Mouse (Mus musculus) stomach, embryonic 16.5 days (tissue): ENCODE measurements around the gene Dlg1. TPM values are rescaled to one million over a fixed set of nuclear protein-coding genes. Genes with fewer than 3 reads are reported as not detected.
A peak's percentile ranks its signal among the peaks of the same experiment; 100 is the strongest.

Experiments used
- ATAC-seq: fragments of 200-750 bp; cut with Nextera tagmentation; 2 replicates; pipeline ENCODE4 v1.8.0; 2017; ENCODE audit warnings: moderate number of reproducible peaks, moderate TSS enrichment; ENCODE audit not compliant: insufficient read depth, low FRiP score
- H3K27ac ChIP-seq: fragments of 300-500 bp; sonication (generic); 2 replicates; pipeline ENCODE4 v1.5.1; 2014; ENCODE audit warnings: low read length
- H3K27me3 ChIP-seq: fragments of 300-500 bp; sonication (generic); 2 replicates; pipeline ENCODE4 v1.6.1; 2014; ENCODE audit warnings: low read length, control low read depth, mixed read lengths; ENCODE audit not compliant: control insufficient read depth, insufficient read depth
- H3K36me3 ChIP-seq: fragments of 300-500 bp; sonication (generic); 2 replicates; pipeline ENCODE4 v1.6.1; 2014; ENCODE audit warnings: low read length; ENCODE audit not compliant: control insufficient read depth, insufficient read depth
- H3K4me1 ChIP-seq: fragments of 300-500 bp; sonication (generic); 2 replicates; pipeline ENCODE4 v1.6.1; 2014; ENCODE audit warnings: low read length, control low read depth, mixed read lengths; ENCODE audit not compliant: control insufficient read depth, insufficient read depth
- H3K4me2 ChIP-seq: fragments of 300-500 bp; sonication (generic); 2 replicates; pipeline ENCODE4 v1.6.1; 2014; ENCODE audit warnings: low read depth, low read length, mixed read lengths
- H3K4me3 ChIP-seq: fragments of 300-500 bp; sonication (generic); replicated peaks from 2 replicates; pipeline ENCODE4 v1.5.1; 2014; ENCODE audit warnings: mild to moderate bottlenecking, low read length
- H3K9ac ChIP-seq: fragments of 300-500 bp; sonication (generic); 2 replicates; pipeline ENCODE4 v1.6.1; 2014; ENCODE audit warnings: low read length
- H3K9me3 ChIP-seq: fragments of 300-500 bp; sonication (generic); replicated peaks from 2 replicates; pipeline ENCODE4 v1.6.1; 2016; ENCODE audit warnings: low read length, control low read depth; ENCODE audit not compliant: control insufficient read depth
- WGBS: fragments of 180-500 bp; shearing (Covaris S2); extraction: QIAGEN DNeasy Blood & Tissue Kit; methylation state at CpG from one replicate; pipeline ENCODE4 v1.1.7; 2014; 5-methylcytosine and 5-hydroxymethylcytosine counted together
- polyA plus RNA-seq: library from polyadenylated mRNA; unstranded; fragments of >200 nt; fragmentation: Nextera tagmentation; extraction: Ambion mirVana; gene quantifications from 2 replicates; pipeline ENCODE4 v1.2.1, GENCODE M21; 2015

The Dlg1 gene
- polyA plus RNA-seq, 1 experiment from 2014 or later, result 26.6 TPM

- no peak for ATAC-seq
- WGBS, result 82% methylated on average over 6 of the region's 6 CpGs
These were observed 36.9 kb upstream of the Dlg1 start for GRCm38 (mm10) chr16:31626331-31626730.

GRCm38 (mm10) chr16:31630381-31630780 lies 32.9 kb upstream of the Dlg1 start:
- Histone ChIP-seq H3K4me2 (no peak overlapping the region), H3K9ac (no peak overlapping the region), H3K27ac (no peak overlapping the region), H3K4me3 (no peak overlapping the region), H3K27me3 (no peaks in the 10 kb centered on the region), H3K4me1 (no peaks in the 10 kb centered on the region), H3K9me3 (no peaks in the 10 kb centered on the region), H3K36me3 (no peaks in the 10 kb centered on the region)
- ATAC-seq, result no peak
- 97% methylated on average over 4 of the region's 4 CpGs for WGBS

More at GRCm38 (mm10) chr16:31626331-31626730, 36.9 kb upstream of the Dlg1 start:
- Histone ChIP-seq H3K36me3 (no peaks in the 10 kb centered on the region), H3K9me3 (no peaks in the 10 kb centered on the region), H3K27ac (no peak overlapping the region), H3K4me2 (no peak overlapping the region), H3K4me3 (no peak overlapping the region), H3K27me3 (no peaks in the 10 kb centered on the region), H3K4me1 (no peaks in the 10 kb centered on the region), H3K9ac (no peak overlapping the region)

GRCm38 (mm10) chr16:31631046-31631445 lies 32.2 kb upstream of the Dlg1 start:
- Histone ChIP-seq H3K27me3 (no peaks in the 10 kb centered on the region), H3K9ac (no peak overlapping the region), H3K4me1 (no peaks in the 10 kb centered on the region), H3K4me2 (no peak overlapping the region), H3K4me3 (no peak overlapping the region), H3K9me3 (no peaks in the 10 kb centered on the region), H3K36me3 (no peaks in the 10 kb centered on the region), H3K27ac (no peak overlapping the region)
- no peak for ATAC-seq
- WGBS, result 76% methylated on average over 3 of the region's 3 CpGs

GRCm38 (mm10) chr16:31634371-31634770 lies 28.9 kb upstream of the Dlg1 start:
- no peak overlapping the region for H3K4me3 ChIP-seq
- no peaks in the 10 kb centered on the region for H3K27me3 ChIP-seq
- 93% methylated on average over 4 of the region's 4 CpGs for WGBS
- H3K36me3 ChIP-seq, result no peaks in the 10 kb centered on the region
- H3K9me3 ChIP-seq, result no peaks in the 10 kb centered on the region
- no peak overlapping the region for H3K27ac ChIP-seq
- no peak overlapping the region for H3K4me2 ChIP-seq
- ATAC-seq, result no peak
- H3K9ac ChIP-seq, result no peak overlapping the region
- no peaks in the 10 kb centered on the region; the same call in 1 of the 2 replicates for H3K4me1 ChIP-seq

- no peak overlapping the region for H3K4me2 ChIP-seq
- H3K36me3 ChIP-seq, result no peaks in the 10 kb centered on the region
- H3K9me3 ChIP-seq, result no peaks in the 10 kb centered on the region
- no peak for ATAC-seq
- H3K9ac ChIP-seq, result peak overlapping the region; percentile 39; the same call in 1 of the 2 replicates
- no peak overlapping the region for H3K27ac ChIP-seq
- WGBS, result 29% methylated on average over 7 of the region's 7 CpGs
- H3K4me1 ChIP-seq, result no peaks in the 10 kb centered on the region; the same call in 1 of the 2 replicates
- H3K27me3 ChIP-seq, result no peaks in the 10 kb centered on the region
- no peak overlapping the region for H3K4me3 ChIP-seq
These were observed 24.9 kb upstream of the Dlg1 start for GRCm38 (mm10) chr16:31638393-31638792.

GRCm38 (mm10) chr16:31639946-31640345 lies 23.3 kb upstream of the Dlg1 start:
- H3K36me3 ChIP-seq, result no peaks in the 10 kb centered on the region
- H3K9ac ChIP-seq, result no peak overlapping the region
- no peak for ATAC-seq
- H3K4me3 ChIP-seq, result no peak overlapping the region
- 48% methylated on average over 4 of the region's 4 CpGs for WGBS
- H3K27me3 ChIP-seq, result no peaks in the 10 kb centered on the region
- H3K9me3 ChIP-seq, result no peaks in the 10 kb centered on the region
- no peaks in the 10 kb centered on the region; the same call in 1 of the 2 replicates for H3K4me1 ChIP-seq
- H3K4me2 ChIP-seq, result no peak overlapping the region
- no peak overlapping the region for H3K27ac ChIP-seq

- 65% methylated on average over 4 of the region's 4 CpGs for WGBS
- no peaks in the 10 kb centered on the region for H3K27me3 ChIP-seq
- no peaks in the 10 kb centered on the region; the same call in 1 of the 2 replicates for H3K4me1 ChIP-seq
- no peaks in the 10 kb centered on the region for H3K36me3 ChIP-seq
- ATAC-seq, result no peak
- H3K9me3 ChIP-seq, result no peaks in the 10 kb centered on the region
- H3K4me2 ChIP-seq, result no peak overlapping the region
- no peak overlapping the region for H3K9ac ChIP-seq
- H3K4me3 ChIP-seq, result no peak overlapping the region
- no peak overlapping the region for H3K27ac ChIP-seq
These were observed 21.5 kb upstream of the Dlg1 start for GRCm38 (mm10) chr16:31641776-31642175.

GRCm38 (mm10) chr16:31647221-31647620 lies 16.0 kb upstream of the Dlg1 start:
- WGBS, result 64% methylated on average over 7 of the region's 7 CpGs
- Histone ChIP-seq H3K4me1 (no peaks in the 10 kb centered on the region), H3K27me3 (no peaks in the 10 kb centered on the region), H3K27ac (no peak overlapping the region), H3K36me3 (no peaks in the 10 kb centered on the region), H3K4me3 (no peak overlapping the region), H3K9me3 (no peaks in the 10 kb centered on the region), H3K4me2 (no peak overlapping the region), H3K9ac (no peak overlapping the region)
- ATAC-seq, result no peak

- Histone ChIP-seq H3K4me2 (no peak overlapping the region), H3K4me3 (no peak overlapping the region), H3K36me3 (no peaks in the 10 kb centered on the region), H3K27me3 (no peaks in the 10 kb centered on the region), H3K9ac (no peak overlapping the region), H3K27ac (no peak overlapping the region), H3K9me3 (no peaks in the 10 kb centered on the region), H3K4me1 (no peaks in the 10 kb centered on the region)
- ATAC-seq, result no peak
- 31% methylated on average over 6 of the region's 6 CpGs for whole genome bisulfite sequencing
These were observed 12.5 kb upstream of the Dlg1 start for GRCm38 (mm10) chr16:31650788-31651187.

GRCm38 (mm10) chr16:31651541-31651940 lies 11.7 kb upstream of the Dlg1 start:
- no peak for ATAC-seq
- H3K36me3 ChIP-seq, result no peaks in the 10 kb centered on the region
- 76% methylated on average over 3 of the region's 3 CpGs for WGBS
- no peak overlapping the region for H3K4me2 ChIP-seq
- H3K9me3 ChIP-seq, result no peaks in the 10 kb centered on the region
- H3K4me3 ChIP-seq, result no peak overlapping the region
- no peak overlapping the region for H3K27ac ChIP-seq
- no peaks in the 10 kb centered on the region for H3K4me1 ChIP-seq
- H3K27me3 ChIP-seq, result no peaks in the 10 kb centered on the region
- no peak overlapping the region for H3K9ac ChIP-seq
